Mouse (Mus musculus) fat pad, adult 2 months (tissue): ENCODE results near the gene Upf1.

Experiments
- DNase-seq: peaks from one replicate; pipeline ENCODE4 v3.0.0-alpha.2; 2011; ENCODE audit warnings: low read depth, low spot score; ENCODE audit errors: extremely low read depth

The Upf1 gene

DNA sequence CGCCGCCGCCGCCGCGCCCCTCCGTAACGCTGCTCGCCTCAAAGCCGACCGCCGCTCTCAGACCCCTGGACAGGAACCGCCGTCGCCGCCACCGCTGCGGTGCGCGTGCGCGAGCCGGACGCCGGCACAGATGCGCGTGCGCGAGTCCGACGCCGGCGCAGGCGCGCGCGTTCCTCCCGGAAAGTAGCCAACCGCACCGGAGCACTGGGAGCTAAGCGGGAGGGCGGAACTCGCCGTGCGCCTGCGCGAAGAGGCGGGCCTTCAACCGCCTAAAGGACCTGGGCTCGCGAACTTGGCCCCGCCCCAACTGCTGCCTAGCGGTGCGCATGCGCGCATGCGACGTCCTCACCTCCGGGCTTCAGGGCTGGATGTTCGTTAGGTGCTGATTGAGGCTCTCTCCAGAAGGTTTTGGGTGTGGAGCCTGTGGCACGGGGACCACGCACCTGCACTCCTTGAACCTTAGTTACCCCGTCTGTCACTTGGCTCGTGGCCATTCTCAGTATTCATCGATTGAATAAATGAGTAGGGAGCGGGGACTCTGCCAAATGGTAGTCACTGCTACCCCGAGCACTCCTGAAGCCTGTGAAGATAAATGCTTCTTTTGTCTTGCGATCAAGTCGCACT, at the start of gene Upf1:
Gene Upf1, minus strand, starts transcription at position 85 of the 624 bp plus-strand sequence.
- peak; percentile 16 for DNase-seq

DNA sequence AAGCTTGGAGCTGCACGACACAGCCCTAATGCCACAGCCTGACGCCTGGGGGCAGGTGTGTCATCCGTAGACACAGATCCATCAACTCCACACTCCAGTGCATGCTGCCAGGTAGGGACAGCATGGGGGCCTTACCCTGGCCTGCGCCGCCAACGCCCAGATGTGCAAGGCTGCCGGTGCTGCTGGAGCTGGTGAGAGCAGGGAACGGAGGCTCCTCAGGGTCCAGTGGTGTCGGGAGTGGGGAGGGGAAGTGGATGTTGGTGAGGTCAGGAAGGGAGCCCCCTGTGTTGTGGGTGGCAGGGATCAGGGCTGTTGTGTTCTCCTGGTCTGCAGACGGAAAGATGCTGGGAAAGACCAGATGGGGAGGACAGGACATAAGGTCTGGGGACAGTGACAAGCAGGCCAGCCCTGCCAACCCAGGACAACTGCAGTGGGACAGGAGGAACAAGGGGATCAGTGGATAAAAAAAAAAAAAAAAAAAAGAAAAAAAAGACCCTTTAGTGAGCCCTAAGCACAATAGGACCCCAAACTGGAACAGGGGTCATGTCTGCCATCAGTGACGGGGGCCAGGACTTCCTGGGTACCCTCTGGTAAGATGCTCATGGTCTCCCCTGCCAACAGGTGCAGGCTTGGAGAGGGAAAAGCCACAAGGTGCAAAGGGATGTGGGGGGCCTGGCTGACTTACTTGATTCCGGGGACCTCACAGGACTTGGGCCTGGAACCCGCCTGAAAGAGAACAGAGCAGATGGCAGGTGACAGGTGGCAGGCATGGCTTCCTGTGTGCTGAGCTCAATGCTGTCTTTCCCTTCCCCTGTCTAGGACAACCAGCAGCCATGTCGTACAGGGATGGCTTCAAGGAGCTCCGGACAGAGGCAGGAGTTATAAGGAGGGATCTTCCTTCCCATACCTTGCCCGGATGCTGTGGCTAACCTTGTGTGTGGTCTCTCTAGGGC, 44.8 kb upstream of the Upf1 start:
- DNase-seq, result no peak

DNA sequence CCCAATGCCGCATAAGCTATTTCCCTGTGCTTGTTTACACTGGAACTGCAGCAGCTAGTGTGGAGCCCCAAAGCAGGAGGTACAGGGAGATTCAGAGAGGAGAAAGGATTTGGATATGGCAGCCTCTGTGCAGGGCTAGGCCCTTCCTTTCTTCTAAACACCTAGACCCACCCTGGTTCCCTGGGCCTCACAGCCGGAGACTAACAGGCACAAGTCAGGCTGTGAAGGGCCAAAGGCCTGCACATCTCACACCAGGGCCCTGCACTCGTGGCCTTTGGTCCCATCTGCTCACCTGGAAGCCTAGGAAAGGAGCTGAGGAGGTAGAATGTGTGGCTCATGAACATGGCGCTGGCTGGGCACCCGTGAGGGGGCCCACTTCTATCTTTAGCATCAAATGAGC, 43.1 kb upstream of the Upf1 start:
- no peak for DNase-seq

DNA sequence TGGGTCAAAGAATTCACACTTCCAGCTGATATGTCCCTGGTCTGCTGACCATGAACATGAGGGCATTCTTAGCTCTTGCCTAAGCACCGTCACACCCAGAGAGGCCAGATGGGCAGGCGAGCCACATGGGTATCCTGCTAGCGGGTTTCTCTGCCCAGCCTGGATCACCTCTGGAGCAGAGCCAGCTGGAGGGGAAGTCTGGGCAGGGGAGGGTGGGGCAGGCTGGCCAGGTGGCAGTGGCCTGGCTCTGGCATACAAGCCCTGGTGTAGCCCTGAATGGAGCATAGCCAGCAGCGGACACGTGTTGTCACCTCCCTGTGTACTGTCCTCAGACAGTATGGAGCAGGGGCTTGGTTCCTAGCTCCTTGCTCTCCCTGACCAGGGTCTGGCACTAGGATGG, 42.6 kb upstream of the Upf1 start:
- DNase-seq, result no peak

DNA sequence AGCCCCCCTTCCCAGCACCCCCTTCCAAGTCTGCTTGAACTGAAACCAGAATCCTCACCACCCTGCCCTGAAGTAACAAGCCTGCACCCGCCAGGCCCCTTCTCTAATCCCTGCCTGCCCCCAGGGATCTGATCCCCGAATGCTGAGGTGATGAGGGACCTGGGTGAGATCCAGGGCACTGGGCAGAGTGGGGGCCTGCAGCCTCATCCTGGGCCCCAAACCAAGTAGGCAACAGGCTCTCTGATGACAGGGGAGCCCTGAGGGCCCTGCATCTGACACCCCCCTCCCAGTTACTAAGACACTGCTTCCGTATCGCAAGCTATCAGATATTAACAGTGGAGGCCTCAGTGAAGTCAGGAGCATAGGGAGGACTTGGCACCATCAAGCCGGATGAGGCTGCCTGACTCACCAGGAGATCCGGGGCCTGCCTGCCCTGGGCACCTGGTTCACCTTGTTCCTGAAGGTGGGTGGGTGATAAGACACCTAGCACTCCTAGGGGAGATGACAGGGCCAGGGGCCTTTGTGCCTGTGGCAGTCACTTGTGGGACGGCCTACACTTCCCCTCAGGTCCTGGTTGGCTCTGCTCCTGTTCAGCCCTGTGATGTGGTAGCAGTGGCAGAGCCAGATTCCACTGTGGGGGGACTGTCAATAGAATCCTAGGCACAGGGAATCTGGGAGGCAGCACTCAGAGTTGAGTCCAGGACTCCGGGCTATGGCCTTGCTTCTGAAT, 41.4 kb upstream of the Upf1 start:
- DNase-seq, result no peak

GRCm38 (mm10) chr8:70393087-70393486, 40.0 kb upstream of the Upf1 start:
- no peak for DNase-seq

- DNase-seq, result no peak
Observed at GRCm38 (mm10) chr8:70389678-70390077, 36.6 kb upstream of the Upf1 start.

DNA sequence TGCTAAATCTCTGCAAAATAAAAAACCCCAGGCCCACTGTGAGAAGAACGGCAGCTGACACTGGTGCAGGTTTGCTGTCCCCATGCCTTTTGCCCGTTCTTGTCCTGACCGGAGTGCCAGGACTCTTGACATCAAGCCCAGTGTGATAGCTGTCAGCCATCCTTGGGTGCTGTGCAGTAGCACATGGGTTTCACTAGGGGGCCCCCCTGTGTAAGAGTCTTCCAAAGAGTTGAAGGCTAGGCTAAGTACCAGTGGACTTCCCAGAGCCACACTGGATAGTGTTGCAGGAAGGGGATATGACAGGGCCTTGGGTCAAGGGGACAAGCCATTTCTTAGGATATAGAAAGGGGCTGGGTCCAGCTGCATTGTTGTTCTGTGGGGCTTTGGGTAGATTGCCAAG, 30.2 kb upstream of the Upf1 start:
- DNase-seq, result no peak

DNA sequence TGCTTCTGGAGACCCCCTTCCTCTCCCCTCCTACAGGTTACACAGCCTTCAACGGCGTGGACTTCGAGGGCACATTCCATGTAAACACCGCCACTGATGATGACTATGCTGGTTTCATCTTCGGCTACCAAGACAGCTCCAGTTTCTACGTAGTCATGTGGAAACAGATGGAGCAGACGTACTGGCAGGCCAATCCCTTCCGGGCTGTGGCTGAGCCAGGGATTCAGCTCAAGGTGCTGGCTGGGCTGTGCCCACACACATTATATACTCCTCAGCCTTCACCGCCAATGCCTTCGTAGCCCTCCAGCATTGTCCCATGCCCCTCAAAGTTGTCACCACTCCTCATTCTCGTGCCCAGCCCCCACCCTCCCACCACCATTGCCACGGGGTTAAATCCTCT, 27.0 kb upstream of the Upf1 start:
- DNase-seq, result no peak

- no peak for DNase-seq
Observed at GRCm38 (mm10) chr8:70377049-70377448, 24.0 kb upstream of the Upf1 start.

GRCm38 (mm10) chr8:70376275-70376741, 23.2 kb upstream of the Upf1 start:
- DNase-seq, result no peak

GRCm38 (mm10) chr8:70375212-70375859, 22.3 kb upstream of the Upf1 start:
- DNase-seq, result no peak

GRCm38 (mm10) chr8:70374318-70374927, 21.3 kb upstream of the Upf1 start:
- no peak for DNase-seq

- no peak for DNase-seq
Observed at GRCm38 (mm10) chr8:70373397-70374317, 20.6 kb upstream of the Upf1 start, which contains the start of gene Comp. Comp (plus strand) TSS chr8:70373558.

DNA sequence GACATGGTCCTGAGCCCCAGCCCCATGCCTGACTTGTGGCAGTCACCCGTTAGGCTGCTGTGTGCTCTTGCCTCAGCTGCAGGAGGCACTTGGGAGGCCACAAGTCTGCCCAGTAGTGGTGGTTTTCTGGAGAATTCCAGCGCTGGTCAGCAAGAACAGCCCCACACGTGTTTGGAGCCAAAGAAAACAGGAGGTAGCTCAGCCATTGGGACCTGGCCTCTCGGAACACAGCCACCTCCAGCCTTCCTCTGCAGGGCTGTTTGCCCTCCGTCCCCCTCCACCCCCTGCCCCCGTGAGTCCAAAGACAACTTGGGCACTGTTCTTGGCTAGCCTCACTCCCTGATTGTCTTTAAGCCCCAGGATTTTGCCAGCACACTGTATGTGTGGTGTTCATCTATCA, 18.9 kb upstream of the Upf1 start:
- no peak for DNase-seq

DNA sequence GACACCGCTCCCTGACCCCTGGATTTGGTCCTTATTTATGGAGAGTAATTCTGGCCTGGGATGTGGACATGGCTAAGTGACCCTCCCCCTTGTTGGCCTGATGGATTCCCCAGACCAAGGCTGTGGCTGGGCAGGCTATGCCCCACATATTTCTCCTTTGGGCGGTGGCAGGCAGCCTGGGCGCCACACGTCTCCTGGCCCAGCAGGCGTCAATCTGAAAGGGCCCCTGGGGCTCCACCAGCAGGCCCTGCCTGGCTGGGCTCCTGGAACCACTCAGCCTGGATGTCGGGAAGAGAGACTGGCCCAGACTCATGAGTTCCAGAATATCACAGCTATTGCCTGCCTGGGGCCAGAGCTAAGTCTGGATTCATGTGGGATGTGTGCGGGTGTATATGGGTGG, 17.4 kb upstream of the Upf1 start:
- no peak for DNase-seq

- no peak for DNase-seq
Observed at GRCm38 (mm10) chr8:70366588-70366987, 13.5 kb upstream of the Upf1 start.

DNA sequence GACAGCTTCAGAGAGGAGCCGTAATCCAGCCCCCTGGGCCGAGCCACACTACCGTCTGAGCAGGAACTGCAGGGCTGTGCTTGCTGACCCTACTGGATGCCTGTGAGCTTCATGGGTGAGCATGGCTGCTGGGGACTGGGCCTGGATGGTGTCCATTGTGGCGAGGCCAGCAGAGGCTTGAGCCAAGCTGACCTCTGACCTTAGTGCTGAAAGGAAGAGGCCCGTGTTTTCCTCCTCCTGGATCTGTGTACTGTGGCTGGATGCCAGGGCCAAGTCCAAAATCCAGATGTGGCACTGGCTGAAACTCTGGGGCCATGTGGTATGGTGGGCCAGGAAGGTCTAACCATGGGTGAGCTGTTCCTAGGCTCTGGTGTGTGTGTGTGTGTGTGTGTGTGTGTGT, 11.0 kb upstream of the Upf1 start:
- DNase-seq, result no peak

GRCm38 (mm10) chr8:70361484-70362032, 8.5 kb upstream of the Upf1 start:
- no peak for DNase-seq
